Mouse (Mus musculus) liver, embryonic 11.5 days (tissue): ENCODE data around the gene Jarid2. TPM values are rescaled to one million over a fixed set of nuclear protein-coding genes. Genes with fewer than 3 reads are reported as not detected.

Source experiments
- ATAC-seq: fragments of 200-750 bp; cut with Nextera tagmentation; replicated peaks from 2 replicates; pipeline ENCODE4 v1.8.0; 2017; ENCODE audit warnings: moderate number of reproducible peaks, mild to moderate bottlenecking, moderate TSS enrichment, moderate library complexity; ENCODE audit not compliant: low FRiP score
- DNase-seq: peaks from one replicate; pipeline ENCODE4 v3.0.0-alpha.2; 2017; ENCODE audit warnings: low spot score
- H3K27ac ChIP-seq: fragments of 300-500 bp; sonication (generic); 2 replicates; pipeline ENCODE4 v1.5.1; 2014; ENCODE audit warnings: mild to moderate bottlenecking, low read depth, low read length, control low read depth
- H3K27me3 ChIP-seq: fragments of 300-500 bp; sonication (generic); replicated peaks from 2 replicates; pipeline ENCODE4 v1.6.1; 2014; ENCODE audit warnings: low read length, mixed read lengths; ENCODE audit not compliant: control insufficient read depth, insufficient read depth
- H3K36me3 ChIP-seq: fragments of 300-500 bp; sonication (generic); 2 replicates; pipeline ENCODE4 v1.6.1; 2014; ENCODE audit warnings: mild to moderate bottlenecking, low read length, moderate library complexity, mixed read lengths; ENCODE audit not compliant: control insufficient read depth, insufficient read depth
- H3K4me1 ChIP-seq: fragments of 300-500 bp; sonication (generic); replicated peaks from 2 replicates; pipeline ENCODE4 v1.6.1; 2014; ENCODE audit warnings: low read length, mixed read lengths; ENCODE audit not compliant: control insufficient read depth, insufficient read depth
- H3K4me2 ChIP-seq: fragments of 300-500 bp; sonication (generic); 2 replicates; pipeline ENCODE4 v1.6.1; 2014; ENCODE audit warnings: mild to moderate bottlenecking, control low read depth, moderate library complexity
- H3K4me3 ChIP-seq: fragments of 300-500 bp; sonication (generic); 2 replicates; pipeline ENCODE4 v1.5.1; 2014; ENCODE audit warnings: low read depth, low read length, control low read depth
- H3K9ac ChIP-seq: fragments of 300-500 bp; sonication (generic); 2 replicates; pipeline ENCODE4 v1.6.1; 2014; ENCODE audit warnings: low read depth, low read length, control low read depth
- H3K9me3 ChIP-seq: fragments of 300-500 bp; sonication (generic); 2 replicates; pipeline ENCODE4 v1.6.1; 2016; ENCODE audit warnings: low read length, inconsistent platforms, mixed read lengths; ENCODE audit not compliant: control insufficient read depth
- WGBS: fragments of 180-500 bp; shearing (Covaris S2); extraction: QIAGEN DNeasy Blood & Tissue Kit; methylation state at CpG from one replicate; pipeline ENCODE4 v1.1.7; 2014; 5-methylcytosine and 5-hydroxymethylcytosine counted together
- polyA plus RNA-seq: library from polyadenylated mRNA; unstranded; fragments of >200 nt; fragmentation: Nextera tagmentation; extraction: Ambion mirVana; gene quantifications from 2 replicates; pipeline ENCODE4 v1.2.1, GENCODE M21; 2014

Gene Jarid2
- polyA plus RNA-seq, 1 experiment from 2014 or later, result 19.6 TPM

- WGBS, result 78% methylated on average over 4 of the region's 4 CpGs
- Histone ChIP-seq H3K9ac (no peak overlapping the region), H3K27me3 (no peaks in the 10 kb centered on the region), H3K27ac (no peak overlapping the region), H3K4me1 (peaks cover 8% of the 10 kb centered on the region; the same call in 1 of the 2 replicates), H3K4me3 (no peak overlapping the region), H3K36me3 (peaks cover 30% of the 10 kb centered on the region), H3K4me2 (no peak overlapping the region), H3K9me3 (no peaks in the 10 kb centered on the region)
- no peak for DNase-seq
- ATAC-seq, result no peak
Measured at GRCm38 (mm10) chr13:44915945-44916344, 186.7 kb downstream of the Jarid2 start.

- Histone ChIP-seq H3K4me1 (peaks cover 8% of the 10 kb centered on the region; the same call in 1 of the 2 replicates), H3K4me3 (no peak overlapping the region), H3K27me3 (no peaks in the 10 kb centered on the region), H3K9me3 (no peaks in the 10 kb centered on the region), H3K36me3 (peaks cover 40% of the 10 kb centered on the region), H3K4me2 (no peak overlapping the region), H3K27ac (no peak overlapping the region), H3K9ac (no peak overlapping the region)
- 87% methylated on average over 4 of the region's 4 CpGs for WGBS
- DNase-seq (no peak), ATAC-seq (no peak)
Measured at GRCm38 (mm10) chr13:44917202-44917601, 187.9 kb downstream of the Jarid2 start.

GRCm38 (mm10) chr13:44918269-44918668 lies 189.0 kb downstream of the Jarid2 start:
- no peak overlapping the region for H3K27ac ChIP-seq
- no peaks in the 10 kb centered on the region for H3K9me3 ChIP-seq
- DNase-seq (no peak), ATAC-seq (no peak)
- WGBS, result 92% methylated on average over 2 of the region's 2 CpGs
- no peak overlapping the region for H3K4me2 ChIP-seq
- H3K4me1 ChIP-seq, result peaks cover 8% of the 10 kb centered on the region; the same call in 1 of the 2 replicates
- H3K36me3 ChIP-seq, result peaks cover 46% of the 10 kb centered on the region
- H3K27me3 ChIP-seq, result no peaks in the 10 kb centered on the region
- no peak overlapping the region for H3K9ac ChIP-seq
- H3K4me3 ChIP-seq, result no peak overlapping the region

GRCm38 (mm10) chr13:44921095-44921494 lies 191.8 kb downstream of the Jarid2 start:
- H3K4me3 ChIP-seq, result no peak overlapping the region
- no peak for ATAC-seq
- no peak overlapping the region for H3K27ac ChIP-seq
- no peak for DNase-seq
- peaks cover 51% of the 10 kb centered on the region for H3K36me3 ChIP-seq
- no peaks in the 10 kb centered on the region for H3K27me3 ChIP-seq
- no peaks in the 10 kb centered on the region for H3K9me3 ChIP-seq
- H3K4me2 ChIP-seq, result no peak overlapping the region
- 85% methylated on average over 10 of the region's 10 CpGs for WGBS
- no peaks in the 10 kb centered on the region for H3K4me1 ChIP-seq
- H3K9ac ChIP-seq, result no peak overlapping the region

GRCm38 (mm10) chr13:44921721-44922120 lies 192.4 kb downstream of the Jarid2 start:
- H3K4me2 ChIP-seq, result no peak overlapping the region
- ATAC-seq (no peak), DNase-seq (no peak)
- no peaks in the 10 kb centered on the region for H3K4me1 ChIP-seq
- H3K27me3 ChIP-seq, result no peaks in the 10 kb centered on the region
- H3K4me3 ChIP-seq, result no peak overlapping the region
- H3K9ac ChIP-seq, result no peak overlapping the region
- no peaks in the 10 kb centered on the region for H3K9me3 ChIP-seq
- 93% methylated on average over 5 of the region's 5 CpGs for WGBS
- no peak overlapping the region for H3K27ac ChIP-seq
- H3K36me3 ChIP-seq, result peaks cover 47% of the 10 kb centered on the region

- no peak overlapping the region for H3K4me2 ChIP-seq
- no peak for DNase-seq
- peaks cover 32% of the 10 kb centered on the region for H3K36me3 ChIP-seq
- no peak overlapping the region for H3K4me3 ChIP-seq
- H3K9ac ChIP-seq, result no peak overlapping the region
- no peak overlapping the region for H3K27ac ChIP-seq
- no peaks in the 10 kb centered on the region for H3K27me3 ChIP-seq
- no peaks in the 10 kb centered on the region for H3K9me3 ChIP-seq
- H3K4me1 ChIP-seq, result no peaks in the 10 kb centered on the region
- WGBS, result 92% methylated on average over 3 of the region's 3 CpGs
- no peak for ATAC-seq
Measured at GRCm38 (mm10) chr13:44924042-44924441, 194.8 kb downstream of the Jarid2 start.

GRCm38 (mm10) chr13:44925173-44925572 lies 195.9 kb downstream of the Jarid2 start:
- Histone ChIP-seq H3K4me3 (no peak overlapping the region), H3K27ac (no peak overlapping the region), H3K36me3 (peaks cover 32% of the 10 kb centered on the region), H3K9me3 (no peaks in the 10 kb centered on the region), H3K4me1 (no peaks in the 10 kb centered on the region), H3K27me3 (no peaks in the 10 kb centered on the region), H3K4me2 (no peak overlapping the region), H3K9ac (no peak overlapping the region)
- no peak for ATAC-seq
- WGBS, result 92% methylated on average over 2 of the region's 2 CpGs
- no peak for DNase-seq

GRCm38 (mm10) chr13:44926311-44926710 lies 197.0 kb downstream of the Jarid2 start:
- Histone ChIP-seq H3K9ac (no peak overlapping the region), H3K9me3 (no peaks in the 10 kb centered on the region), H3K4me3 (no peak overlapping the region), H3K4me2 (no peak overlapping the region), H3K27me3 (no peaks in the 10 kb centered on the region), H3K36me3 (peaks cover 28% of the 10 kb centered on the region), H3K4me1 (no peaks in the 10 kb centered on the region), H3K27ac (no peak overlapping the region; the same call in 1 of the 2 replicates)
- no peak for ATAC-seq
- 70% methylated on average over 2 of the region's 2 CpGs for WGBS
- DNase-seq, result no peak

GRCm38 (mm10) chr13:44932307-44933264 lies 203.3 kb downstream of the Jarid2 start:
- Histone ChIP-seq H3K4me2 (no peak overlapping the region), H3K27me3 (no peaks in the 10 kb centered on the region), H3K4me1 (peaks cover 11% of the 10 kb centered on the region), H3K9me3 (no peaks in the 10 kb centered on the region), H3K4me3 (no peak overlapping the region), H3K27ac (no peak overlapping the region), H3K9ac (no peak overlapping the region), H3K36me3 (no peaks in the 10 kb centered on the region)
- DNase-seq (no peak), ATAC-seq (no peak)
- 79% methylated on average over 18 of the region's 18 CpGs for WGBS
